Mouse (Mus musculus) spleen, postnatal 10 days (tissue): ENCODE data around the gene 1700003F12Rik.

Source experiments
- DNase-seq, 2 experiments: peaks; one replicate each; pipeline ENCODE4 v3.0.0; 2021 to 2022; ENCODE audit warnings: low spot score in 2 of 2

1700003F12Rik gene

DNA sequence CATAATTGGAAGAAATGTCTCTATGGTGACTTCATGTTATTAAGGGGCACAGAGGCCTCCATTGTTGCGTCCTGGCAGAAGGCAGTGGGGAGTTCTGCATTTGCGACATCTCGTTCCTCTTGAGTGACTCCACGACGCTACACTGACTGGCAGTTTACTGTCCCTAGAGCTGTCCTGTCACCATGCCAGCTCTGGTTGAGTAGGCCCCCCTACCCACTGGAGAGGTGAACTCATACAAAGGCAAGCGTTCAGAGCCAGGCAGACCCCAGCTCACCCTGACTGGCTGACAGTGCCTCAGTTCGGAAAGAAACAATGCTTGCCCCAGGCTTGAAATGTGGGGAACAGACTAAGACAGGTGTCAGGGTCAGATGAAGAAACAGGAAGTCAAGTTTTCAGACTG lies 27.4 kb downstream of the 1700003F12Rik start:
- peak; percentile 28 to 57 for DNase-seq

DNA sequence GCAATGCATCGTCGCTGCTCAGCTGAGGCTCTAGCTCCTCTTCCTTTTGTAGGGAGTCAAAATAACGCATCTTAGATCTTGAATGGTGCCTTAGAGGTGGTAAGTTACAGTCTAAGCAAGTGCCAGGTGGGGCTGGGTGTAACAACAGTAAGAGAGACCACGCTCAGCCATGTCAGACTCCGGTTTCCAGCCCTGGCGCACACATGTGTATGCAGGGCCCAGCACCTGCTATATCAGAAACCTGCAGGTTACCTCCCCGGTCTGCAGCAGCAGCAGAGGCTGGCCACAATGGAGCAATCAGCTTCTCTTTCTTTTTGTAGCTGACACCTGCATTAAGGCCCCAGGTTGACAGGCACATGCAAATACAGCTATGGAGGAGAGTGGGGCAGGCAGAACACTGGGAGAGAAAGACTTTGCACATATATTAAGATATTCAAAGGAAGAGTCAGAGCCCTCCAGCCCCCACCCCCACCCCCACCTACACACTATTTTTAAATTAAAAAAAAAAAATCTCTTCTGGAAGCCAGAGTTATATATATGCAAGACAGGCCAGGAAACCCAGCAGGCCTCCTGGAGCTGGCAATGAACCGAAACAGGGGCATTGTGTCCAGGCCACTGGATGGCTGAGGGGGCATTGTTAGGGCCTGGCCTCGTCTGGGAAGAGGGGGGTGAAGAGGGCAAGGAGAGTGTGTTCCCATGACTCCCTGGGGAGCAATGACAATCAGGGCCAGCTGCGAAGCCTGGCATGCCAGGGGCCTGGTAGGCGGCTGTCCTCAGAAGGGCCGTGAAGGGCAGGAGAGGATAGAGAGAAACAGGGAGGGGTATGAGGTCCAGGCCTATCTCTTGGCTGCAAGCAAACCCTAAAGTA lies 30.2 kb downstream of the 1700003F12Rik start:
- DNase-seq = no peak

DNA sequence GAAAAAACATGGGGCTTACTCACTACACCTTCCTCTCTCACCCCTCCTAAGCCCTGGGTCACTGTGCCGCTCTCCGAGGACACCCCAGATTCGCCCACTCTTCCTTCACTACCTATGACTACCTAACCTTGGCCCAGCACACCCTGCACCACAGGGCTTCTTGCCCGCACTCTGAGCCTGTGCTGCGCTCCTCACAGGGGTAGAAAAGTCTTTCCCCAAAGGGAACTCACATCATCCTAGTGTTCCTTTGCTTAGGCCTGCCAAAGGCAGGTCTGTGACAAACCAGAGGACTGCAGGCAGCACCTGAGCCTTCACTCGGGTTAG lies 30.8 kb downstream of the 1700003F12Rik start:
- no peak for DNase-seq

DNA sequence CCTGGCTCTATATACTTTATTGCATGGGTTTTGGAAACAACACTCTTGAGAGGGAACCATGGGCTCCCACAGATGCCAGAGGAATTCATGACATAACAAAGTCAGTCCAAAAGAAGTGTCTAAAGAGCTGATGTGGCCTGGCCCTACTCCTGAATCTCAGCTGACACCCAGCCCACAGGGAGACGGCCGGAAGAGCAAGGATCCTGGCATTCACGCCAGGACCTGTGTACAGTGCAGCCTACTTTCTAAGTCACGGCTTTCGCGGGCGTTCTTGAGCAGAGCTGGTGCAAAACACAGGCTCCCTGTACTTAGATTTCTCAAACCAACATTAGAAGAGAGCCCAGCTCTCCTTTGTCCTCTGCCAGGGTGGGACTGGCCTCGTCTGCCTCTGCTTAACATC lies 33.7 kb downstream of the 1700003F12Rik start:
- no peak for DNase-seq

DNA sequence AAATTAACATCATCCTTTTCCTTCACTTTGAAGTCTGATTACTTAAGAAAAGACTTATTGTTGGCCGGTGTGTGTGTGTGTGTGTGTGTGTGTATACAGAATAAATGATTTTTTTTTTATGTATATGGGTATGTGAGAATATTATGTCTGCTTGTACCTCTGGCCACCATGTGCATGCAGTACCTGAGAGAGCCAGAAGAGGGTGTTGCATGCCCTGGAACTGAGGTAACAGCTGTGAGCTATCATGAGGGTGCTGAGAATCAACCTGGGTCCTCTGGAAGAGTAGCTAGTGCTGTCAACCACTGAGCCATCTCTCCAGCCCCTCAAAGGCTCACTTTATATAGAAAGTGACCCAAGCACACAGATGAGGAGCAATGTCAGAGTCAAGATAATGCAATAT lies 34.5 kb downstream of the 1700003F12Rik start:
- DNase-seq = no peak

DNA sequence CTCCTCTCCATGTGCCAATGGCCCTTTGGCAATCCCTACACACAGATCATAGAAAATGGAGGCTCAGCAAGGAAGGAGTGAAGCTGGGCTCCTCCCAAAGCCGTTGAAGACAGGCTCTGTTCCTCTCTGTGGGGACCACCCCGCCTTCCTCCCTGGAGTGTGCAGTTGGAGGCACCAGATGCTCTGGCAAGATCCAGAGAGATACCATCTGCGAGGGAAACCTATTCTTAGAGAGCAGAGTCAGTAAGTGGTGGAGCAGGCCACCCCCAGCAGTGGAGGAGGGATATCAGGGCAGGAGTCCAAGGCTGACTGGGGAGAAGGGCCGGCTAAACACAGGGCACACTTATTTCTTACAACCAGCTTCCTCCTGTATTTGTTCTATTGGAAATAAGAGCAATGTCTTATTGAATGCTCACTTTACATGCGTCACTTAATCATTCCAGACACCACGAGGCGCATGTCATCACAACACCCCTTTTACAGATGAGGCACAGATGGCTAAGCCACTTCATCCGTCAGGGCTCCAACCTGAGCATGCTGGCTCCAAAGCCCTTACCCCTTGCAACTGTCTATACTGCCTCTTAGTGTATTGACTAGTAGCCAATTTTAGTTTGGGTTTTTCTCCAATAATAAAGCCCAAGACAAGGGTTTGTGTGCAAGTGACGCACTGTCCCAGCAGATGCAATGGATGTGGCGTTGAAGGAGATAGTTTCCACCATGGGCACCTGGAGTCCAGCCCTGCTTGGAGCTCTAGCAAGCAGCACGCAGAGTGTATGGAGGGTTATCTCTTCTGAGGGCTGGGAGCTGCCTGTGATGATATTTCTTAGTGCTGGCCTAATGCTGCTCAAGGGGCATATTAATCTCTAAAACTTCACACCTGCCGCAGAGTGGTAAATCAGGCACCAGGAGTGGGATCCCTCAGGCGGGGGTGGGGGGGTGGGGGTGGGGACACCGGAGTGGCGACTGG lies 37.3 kb downstream of the 1700003F12Rik start:
- no peak for DNase-seq

DNA sequence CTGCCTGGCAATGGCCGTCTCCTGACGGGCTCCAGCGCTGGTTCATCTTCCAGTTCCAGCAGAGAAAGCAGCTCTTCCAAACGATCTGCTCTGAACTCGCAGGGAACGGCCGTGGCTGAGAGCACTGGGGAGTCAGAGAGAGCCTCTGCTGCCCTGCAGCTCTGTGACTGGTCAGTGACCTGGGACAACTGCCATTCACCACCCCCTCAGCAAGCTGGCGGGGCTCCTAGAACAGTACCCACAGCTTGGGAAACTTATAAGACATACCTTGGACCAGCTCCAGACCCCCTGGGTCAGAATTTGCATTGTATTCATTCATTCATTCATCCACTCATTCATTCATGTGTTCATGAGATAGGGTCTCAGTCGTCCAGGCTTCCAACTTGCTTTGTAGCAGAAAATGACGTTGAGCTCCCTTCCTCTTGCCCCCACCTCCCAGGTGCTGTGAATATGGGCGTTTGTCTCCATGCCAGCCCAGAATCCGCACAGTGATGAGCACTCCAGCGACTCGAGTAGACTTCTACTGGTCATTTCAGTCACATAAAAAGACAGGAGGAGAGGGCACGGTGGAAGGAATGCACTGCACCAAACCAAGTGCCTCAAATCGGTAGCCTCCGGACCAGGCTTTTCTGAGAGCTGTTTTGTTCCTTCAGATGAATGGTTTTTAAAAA lies 38.2 kb downstream of the 1700003F12Rik start:
- DNase-seq = no peak

DNA sequence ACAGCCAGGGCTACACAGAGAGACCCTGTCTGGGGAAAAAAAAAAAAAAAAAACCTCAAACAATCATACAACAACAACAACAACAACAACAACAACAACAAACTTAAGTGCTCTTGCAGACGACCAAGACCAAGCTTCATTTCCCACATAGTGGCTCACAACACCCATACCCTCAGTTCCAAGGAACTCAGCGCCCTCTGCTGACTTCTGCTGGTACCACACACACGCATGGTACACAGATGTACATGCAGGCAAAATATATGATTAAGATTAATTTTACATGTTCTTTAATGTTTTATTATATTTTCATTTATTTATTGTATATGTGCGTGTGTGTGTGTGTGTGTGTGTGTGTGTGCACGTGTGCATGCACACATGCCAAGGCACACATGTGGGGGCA lies 39.5 kb downstream of the 1700003F12Rik start:
- DNase-seq = peak; percentile 38 to 80

DNA sequence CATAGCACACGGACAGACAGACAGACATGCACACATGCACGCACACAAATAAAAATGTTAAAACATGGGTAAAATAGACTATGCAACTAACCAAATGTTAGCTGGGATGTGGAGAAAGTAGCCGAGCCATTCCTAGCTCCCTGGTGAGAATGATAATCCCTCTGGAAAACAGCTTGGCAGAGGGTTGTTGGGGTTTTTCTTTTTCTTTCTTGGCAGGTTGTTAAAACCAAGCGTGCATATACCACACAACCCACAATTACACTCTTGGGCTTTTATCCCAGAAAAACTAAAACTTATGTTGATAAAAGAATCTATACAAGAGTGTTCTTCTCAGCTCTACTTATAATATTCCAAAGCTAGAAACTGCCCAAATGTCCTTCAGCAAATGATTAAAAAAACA lies 42.2 kb downstream of the 1700003F12Rik start:
- DNase-seq = no peak

DNA sequence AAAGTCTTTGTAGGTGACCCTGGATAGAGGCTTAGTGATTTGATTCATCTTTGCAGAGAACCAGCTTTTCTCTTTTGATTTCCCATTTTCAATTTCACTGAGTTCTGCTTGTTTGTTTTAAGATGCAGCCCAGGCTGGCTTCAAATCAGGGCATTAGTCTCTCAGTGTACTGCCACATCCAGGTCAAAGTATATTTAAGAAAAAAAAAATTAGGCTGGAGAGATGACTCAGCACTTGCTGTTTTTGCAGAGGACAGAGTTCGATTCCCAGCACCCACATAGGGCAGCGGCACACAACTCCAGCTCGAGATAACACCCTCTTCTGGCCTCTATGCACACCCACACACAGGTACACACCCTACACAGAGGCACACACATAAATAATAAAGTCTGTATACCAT lies 44.4 kb downstream of the 1700003F12Rik start:
- DNase-seq = no peak

DNA sequence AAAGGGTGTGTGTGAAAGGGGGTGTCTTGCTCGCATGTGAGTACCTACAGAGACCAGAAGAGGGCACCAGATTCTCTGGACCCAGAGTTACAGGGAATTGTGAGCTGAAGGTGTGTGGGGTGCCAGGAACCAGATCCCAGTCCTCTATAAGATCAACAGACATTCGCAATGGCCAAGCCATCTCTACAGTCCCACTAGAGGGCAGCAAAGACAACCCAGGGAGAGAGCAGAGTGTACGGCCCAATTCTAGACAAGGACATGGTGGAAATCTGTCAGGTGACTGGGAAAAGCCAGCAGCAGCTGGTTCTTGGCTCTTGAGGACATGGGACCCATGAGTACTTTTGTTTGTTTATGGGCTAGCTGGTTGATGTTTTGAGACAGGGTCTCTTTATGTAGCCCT lies 46.1 kb downstream of the 1700003F12Rik start:
- peak in 1 of 2 experiments; percentile 53 for DNase-seq

DNA sequence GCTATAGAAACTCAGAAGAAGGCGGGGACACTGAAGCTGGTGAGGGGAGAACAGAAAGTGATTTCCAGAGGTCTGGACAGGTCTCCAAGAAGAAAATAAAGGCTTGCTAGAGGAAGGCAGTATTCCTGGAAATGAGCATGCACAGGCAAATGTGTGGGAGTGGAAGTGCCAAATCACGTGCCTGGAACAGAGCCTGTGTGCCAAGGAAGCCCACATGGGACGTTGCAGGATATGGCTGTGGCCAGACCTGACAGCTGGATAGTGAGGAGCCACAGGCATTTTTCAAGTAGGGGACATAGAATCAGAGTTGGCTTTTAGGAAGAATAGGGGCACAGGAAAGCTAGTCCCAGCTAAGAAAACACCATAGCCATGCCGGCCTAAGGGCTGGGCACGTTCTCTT lies 48.9 kb downstream of the 1700003F12Rik start:
- DNase-seq = no peak

DNA sequence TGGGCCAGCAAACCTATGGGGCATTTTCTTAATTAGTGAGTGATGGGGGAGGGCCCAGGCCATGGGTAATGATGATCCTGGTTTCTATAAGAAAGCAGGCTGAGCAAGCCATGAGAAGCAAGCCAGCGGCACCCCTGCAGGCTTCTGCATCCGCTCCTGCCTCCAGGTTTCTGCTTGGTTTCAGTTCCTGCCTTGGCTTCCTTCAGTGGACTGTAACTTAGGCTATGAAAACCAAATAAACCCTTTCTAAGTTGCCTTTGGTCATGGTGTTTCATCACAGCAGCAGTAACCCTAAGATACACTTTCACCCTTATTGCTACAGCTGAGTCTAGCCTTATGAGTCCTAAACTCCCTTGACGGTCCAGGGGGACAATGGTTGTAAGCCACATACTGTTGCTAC lies 50.5 kb downstream of the 1700003F12Rik start:
- DNase-seq = no peak
